Mouse (Mus musculus) urinary bladder, postnatal 36 days (tissue): ENCODE measurements around the gene Sppl3.

Experiments
- DNase-seq, 2 experiments: peaks; one replicate each; pipeline ENCODE4 v3.0.0; 2022; ENCODE audit warnings: low spot score in 2 of 2, mixed read lengths in 1 of 2

Gene Sppl3

DNA sequence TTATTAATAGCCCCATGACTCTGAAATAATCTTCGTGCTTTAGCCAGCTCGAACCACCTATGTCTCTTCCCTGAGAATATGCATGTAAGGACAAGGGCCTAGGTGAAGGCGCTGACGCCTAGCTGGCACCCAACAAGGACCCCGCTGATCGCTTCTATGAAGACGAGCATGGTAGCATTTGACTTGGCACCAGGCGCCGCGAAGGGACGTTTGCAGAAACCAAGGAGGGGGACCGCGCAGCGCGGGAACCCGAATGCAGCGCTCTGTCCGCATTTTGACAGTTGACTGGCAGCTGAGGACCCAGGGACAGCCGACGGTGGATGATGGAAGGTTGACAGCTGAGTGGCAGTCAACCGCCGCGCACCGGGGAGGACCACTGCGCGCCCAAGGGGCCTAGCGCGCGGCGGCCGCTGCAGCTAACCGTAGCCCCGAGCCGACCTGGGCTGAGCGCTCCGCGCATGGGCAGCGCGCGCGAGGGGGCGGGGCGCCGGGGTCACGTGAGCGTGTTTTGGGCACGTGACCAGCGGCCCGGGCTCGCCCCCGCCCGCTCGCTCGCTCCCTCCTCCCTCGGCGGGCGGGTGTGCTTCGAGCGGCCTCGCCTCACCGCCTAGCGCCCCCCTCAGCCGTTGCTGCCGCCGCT, at the start of gene Sppl3:
Sppl3 (plus strand) TSS at position 561 of the 640 bp plus-strand sequence.
- peak; percentile 92 for DNase-seq

GRCm38 (mm10) chr5:114961590-114962360, 49.2 kb upstream of the Sppl3 start:
- DNase-seq = no peak

DNA sequence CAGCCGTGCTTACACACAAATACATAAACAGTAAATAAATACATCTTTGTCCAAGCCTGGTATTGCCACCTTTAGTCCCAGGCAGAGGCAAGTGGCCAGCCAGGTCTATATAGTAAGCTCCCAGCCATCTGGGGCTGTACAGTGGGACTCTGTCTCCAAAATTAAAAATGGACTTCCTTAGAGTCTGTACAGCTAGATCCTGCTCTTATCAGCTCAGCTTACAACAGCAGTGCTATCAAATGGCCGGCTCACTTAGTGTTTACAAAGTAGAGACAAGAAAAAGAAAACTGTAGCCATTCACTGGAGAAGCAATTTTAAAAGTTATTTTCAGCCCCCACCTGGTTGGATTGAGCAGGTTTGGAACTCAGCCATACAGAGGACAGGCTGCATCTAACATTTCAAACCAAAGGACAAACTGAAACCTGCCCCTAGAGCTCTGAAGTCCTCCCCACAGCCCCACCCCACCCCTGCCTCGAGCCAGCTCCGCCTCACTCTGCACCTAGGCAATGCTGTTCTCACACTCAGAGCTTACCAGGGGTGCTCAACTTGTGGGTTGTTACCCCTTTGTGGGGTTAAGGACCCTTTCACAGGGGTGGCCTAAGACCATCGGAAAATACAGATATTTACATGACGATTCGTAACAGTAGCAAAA, 46.5 kb upstream of the Sppl3 start:
- DNase-seq = no peak

DNA sequence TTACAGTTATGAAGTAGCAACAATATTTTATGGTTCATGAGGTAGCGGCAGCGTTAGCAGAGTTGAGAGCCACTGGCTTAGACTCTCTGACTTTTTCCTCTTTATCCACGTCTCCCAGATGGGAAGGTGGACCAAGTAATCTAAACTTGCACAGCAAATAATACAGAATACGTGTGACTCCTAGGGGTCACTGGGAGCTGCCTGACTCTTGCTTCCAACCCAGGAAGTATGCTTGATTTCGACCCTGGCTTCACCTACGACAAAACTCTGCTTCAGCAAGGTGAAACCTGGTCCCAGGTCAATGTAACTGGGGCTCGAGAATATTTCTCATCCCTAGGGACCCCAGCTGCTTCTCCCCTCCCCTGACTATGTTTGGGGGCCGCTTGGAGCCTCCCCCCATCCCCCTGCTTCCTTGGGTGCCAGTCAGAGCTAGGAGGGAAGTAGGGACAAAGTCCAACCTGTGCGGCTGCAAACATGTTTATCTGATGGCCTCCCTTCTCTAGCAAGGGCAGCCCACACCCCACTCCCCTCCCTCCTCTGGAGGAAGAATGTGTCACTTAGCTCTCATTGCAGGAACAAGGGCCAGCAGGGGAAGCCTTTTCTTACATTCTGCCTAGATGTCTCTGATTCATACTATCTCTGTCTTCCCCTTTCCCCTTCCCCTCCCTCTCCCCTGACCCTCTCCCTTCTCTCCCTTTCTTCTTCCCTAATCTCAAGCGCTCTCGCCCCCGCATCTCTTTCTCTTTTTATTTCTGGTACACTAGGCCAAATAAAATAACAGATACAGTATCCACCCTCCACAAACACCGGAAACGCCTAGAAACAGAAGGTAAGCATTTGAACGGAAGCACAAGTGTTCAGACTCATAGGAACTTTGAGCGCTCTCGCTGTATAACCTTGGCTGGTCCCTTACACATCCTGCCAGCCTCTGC, 45.7 kb upstream of the Sppl3 start:
- DNase-seq = peak; percentile 21 to 41

- DNase-seq = no peak
These were observed 43.2 kb upstream of the Sppl3 start for GRCm38 (mm10) chr5:114967523-114968268.

DNA sequence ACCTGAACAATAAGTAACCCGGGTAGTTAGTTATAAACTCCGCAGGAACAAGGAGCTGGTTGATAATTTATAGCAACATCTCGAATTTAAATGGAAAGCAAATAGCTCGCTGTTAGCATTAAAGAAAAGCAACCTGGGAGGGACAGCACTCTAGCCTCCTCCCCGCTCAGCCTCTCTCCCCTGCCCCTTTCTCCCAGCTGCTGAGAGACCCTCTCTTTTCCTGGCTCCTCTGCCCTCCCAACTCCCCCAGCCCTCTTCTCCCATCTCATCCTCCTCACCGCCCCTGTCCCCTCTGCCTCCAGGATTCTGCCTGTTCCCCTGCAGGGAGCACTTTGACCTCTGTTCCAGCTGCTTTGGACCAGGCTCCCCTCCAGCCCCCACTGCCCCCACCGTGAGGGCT, 42.3 kb upstream of the Sppl3 start:
- no peak for DNase-seq

GRCm38 (mm10) chr5:114969064-114969463, 41.9 kb upstream of the Sppl3 start:
- no peak for DNase-seq

- DNase-seq = no peak
These were observed 41.2 kb upstream of the Sppl3 start for GRCm38 (mm10) chr5:114969609-114970215.

GRCm38 (mm10) chr5:114970824-114971227, 40.1 kb upstream of the Sppl3 start, which contains the start of gene Hnf1a:
TSS of gene Hnf1a (minus strand) at chr5:114971094.
- DNase-seq = no peak

GRCm38 (mm10) chr5:114972201-114972600, 38.7 kb upstream of the Sppl3 start:
- DNase-seq = no peak

DNA sequence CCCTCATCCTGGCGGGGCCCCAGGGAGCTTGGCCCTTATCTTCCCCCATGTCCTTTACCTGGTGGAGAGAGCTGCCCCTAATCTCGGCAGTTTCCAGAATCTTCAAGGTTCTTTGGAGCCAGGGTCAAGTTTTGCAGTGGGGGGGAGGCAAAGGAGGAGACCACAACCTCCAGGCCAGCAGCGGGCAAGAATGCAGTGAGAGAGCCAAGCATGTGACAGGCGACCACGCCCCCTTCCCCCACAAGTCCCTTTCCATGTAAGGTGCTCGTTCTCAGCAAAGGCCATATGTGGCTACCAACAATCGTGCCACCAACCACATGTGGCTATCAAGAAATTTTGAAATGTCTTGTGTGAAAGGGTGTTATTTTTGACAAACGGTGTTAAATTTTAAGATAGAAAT, 37.8 kb upstream of the Sppl3 start:
- no peak for DNase-seq

- no peak for DNase-seq
These were observed 34.0 kb upstream of the Sppl3 start for GRCm38 (mm10) chr5:114976935-114977334.

GRCm38 (mm10) chr5:114978473-114978872, 32.5 kb upstream of the Sppl3 start:
- no peak for DNase-seq

GRCm38 (mm10) chr5:114978888-114979249, 32.1 kb upstream of the Sppl3 start:
- DNase-seq = no peak

- DNase-seq = peak; percentile 75 to 81
These were observed 31.5 kb upstream of the Sppl3 start for GRCm38 (mm10) chr5:114979250-114980121.

- no peak for DNase-seq
These were observed 30.7 kb upstream of the Sppl3 start for GRCm38 (mm10) chr5:114980122-114980748.

DNA sequence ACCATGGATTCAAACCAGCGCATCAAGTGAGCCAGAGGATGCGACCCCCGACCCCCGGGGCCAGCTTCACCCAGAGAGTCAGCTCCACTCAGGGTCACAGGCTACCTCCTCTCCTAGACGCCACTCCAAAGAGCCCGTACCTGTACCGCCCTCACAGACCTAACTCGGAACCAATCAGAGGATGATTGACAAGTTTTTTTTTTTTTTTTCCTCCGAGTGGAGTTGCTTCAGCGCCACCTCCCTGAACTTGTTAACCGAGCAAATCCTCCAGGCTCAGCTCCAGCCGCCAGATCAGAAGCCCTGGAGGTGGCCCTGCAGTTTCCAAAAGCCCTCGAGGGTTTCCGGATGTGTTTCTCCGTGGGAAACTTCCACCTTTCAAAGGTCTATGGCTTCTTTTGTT, 28.9 kb upstream of the Sppl3 start:
- DNase-seq = no peak

- no peak for DNase-seq
These were observed 25.9 kb upstream of the Sppl3 start for GRCm38 (mm10) chr5:114985074-114985473.

- DNase-seq = no peak
These were observed 14.5 kb upstream of the Sppl3 start for GRCm38 (mm10) chr5:114996447-114996846.
